Mouse (Mus musculus) right cerebral cortex, adult 2 months (tissue): ENCODE results near the gene Gdpgp1.

ENCODE experiments used
- DNase-seq, 2 experiments: peaks; one replicate each; pipeline ENCODE4 v3.0.0; 2021 to 2022; ENCODE audit warnings: low spot score in 2 of 2

Gene Gdpgp1

GRCm38 (mm10) chr7:80199851-80200587 is 32.6 kb upstream of the Gdpgp1 start:
- no peak for DNase-seq

GRCm38 (mm10) chr7:80200588-80200945 is 32.1 kb upstream of the Gdpgp1 start:
- no peak for DNase-seq

GRCm38 (mm10) chr7:80200963-80201539 is 31.6 kb upstream of the Gdpgp1 start:
- DNase-seq: no peak

- DNase-seq: no peak
Measured at GRCm38 (mm10) chr7:80201888-80202540, 30.7 kb upstream of the Gdpgp1 start.

- DNase-seq: no peak
Measured at GRCm38 (mm10) chr7:80202961-80203360, 29.7 kb upstream of the Gdpgp1 start.

- DNase-seq: no peak
Measured at GRCm38 (mm10) chr7:80203638-80204096, 29.0 kb upstream of the Gdpgp1 start.

- DNase-seq: no peak
Measured at GRCm38 (mm10) chr7:80204362-80204761, 28.3 kb upstream of the Gdpgp1 start.

- no peak for DNase-seq
Measured at GRCm38 (mm10) chr7:80204961-80205360, 27.7 kb upstream of the Gdpgp1 start.

- no peak for DNase-seq
Measured at GRCm38 (mm10) chr7:80205705-80206589, 26.7 kb upstream of the Gdpgp1 start.

- no peak for DNase-seq
Measured at GRCm38 (mm10) chr7:80207314-80207731, 25.3 kb upstream of the Gdpgp1 start.

- no peak for DNase-seq
Measured at GRCm38 (mm10) chr7:80208026-80208642, 24.5 kb upstream of the Gdpgp1 start.

- DNase-seq: no peak
Measured at GRCm38 (mm10) chr7:80208738-80209430, 23.8 kb upstream of the Gdpgp1 start.

- no peak for DNase-seq
Measured at GRCm38 (mm10) chr7:80209669-80210068, 23.0 kb upstream of the Gdpgp1 start.

- DNase-seq: no peak
Measured at GRCm38 (mm10) chr7:80210982-80211381, 21.7 kb upstream of the Gdpgp1 start.

GRCm38 (mm10) chr7:80213604-80214003 is 19.1 kb upstream of the Gdpgp1 start:
- DNase-seq: no peak

GRCm38 (mm10) chr7:80214459-80214858 is 18.2 kb upstream of the Gdpgp1 start:
- no peak for DNase-seq

GRCm38 (mm10) chr7:80215398-80215797 is 17.3 kb upstream of the Gdpgp1 start:
- peak; percentile 73 to 84 for DNase-seq

- DNase-seq: peak in 1 of 2 experiments; percentile 19
Measured at GRCm38 (mm10) chr7:80216566-80216965, 16.1 kb upstream of the Gdpgp1 start.

- DNase-seq: no peak
Measured at GRCm38 (mm10) chr7:80218666-80219065, 14.0 kb upstream of the Gdpgp1 start.

- no peak for DNase-seq
Measured at GRCm38 (mm10) chr7:80220237-80220797, 12.3 kb upstream of the Gdpgp1 start.
